Mouse (Mus musculus): ENCODE results near the gene Fam110a.

- no peak for TF ChIP-seq POLR2A (IDR thresholded peaks at IDR 0.05; ENCODE audit: low read depth, low read length)
- TF ChIP-seq CTCF (IDR thresholded peaks at IDR 0.05; ENCODE audit: extremely low read depth, insufficient read length, insufficient replicate concordance, low read depth, low read length) = no peak
Measured at GRCm38 (mm10) chr2:152000291-152000679, 20.3 kb upstream of the Fam110a start.
